Mouse (Mus musculus) ES-CJ7 (cell line): ENCODE measurements around the gene Rprd1b.

Source experiments
- DNase-seq: peaks from one replicate; pipeline ENCODE4 v3.0.0; 2011; ENCODE audit warnings: low read depth, low spot score

Rprd1b gene

DNA sequence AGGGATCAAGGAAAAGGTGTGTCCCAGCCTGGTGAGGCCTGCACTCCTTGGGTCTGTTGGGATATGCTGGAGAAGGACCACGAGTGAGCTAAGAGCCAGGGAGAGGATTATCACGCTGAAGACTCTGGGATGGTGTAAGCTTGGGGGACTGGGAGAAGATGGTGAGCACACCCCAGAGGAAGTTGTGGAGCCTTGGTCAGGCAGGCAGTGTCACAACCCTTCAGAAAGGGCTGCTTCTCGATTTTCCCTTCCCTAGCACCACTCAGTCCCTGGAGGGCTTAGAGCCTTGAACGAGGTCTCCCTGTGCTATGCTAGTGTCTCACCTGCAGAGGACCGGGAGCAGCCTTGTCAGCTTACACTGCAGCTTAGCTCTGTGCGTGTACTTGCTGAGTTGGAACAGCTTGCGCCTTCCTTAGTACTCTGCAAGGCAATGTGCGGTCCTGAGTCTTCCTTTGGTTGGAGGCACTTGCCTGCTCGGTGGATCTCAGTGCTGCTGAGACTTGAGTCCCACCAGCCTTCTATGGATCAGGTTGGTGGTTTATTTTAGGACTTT, 51.6 kb downstream of the Rprd1b start:
- DNase-seq = peak; percentile 51

DNA sequence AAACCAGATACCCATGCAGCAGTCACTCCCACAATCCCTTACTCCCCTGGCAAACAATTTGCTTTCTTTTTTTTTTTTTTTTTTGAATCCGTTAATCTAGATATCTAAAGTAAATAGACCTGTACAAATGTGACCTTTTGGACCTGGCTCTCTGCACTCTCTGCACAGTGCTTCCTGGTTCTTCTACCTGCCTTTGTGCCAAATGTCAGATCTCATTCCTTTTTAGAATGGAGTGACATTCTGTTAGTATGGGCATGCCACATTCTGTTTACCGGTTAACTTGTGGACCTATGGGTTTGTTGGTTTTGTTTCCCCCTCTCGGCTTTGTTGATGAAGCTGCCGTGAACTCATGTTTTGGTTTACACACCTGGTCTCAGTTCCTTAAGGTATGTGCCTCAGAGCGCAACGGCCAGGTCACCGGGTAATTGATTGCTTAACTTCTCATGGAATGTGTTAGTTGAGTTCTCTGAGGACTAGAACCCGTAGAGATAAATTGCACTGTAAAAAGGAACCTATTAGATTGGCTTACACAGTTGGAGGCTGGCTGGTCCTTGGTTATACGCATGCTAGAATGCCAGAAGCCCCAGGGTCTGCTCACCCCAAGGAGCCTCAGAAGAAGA, 52.4 kb downstream of the Rprd1b start:
- DNase-seq = no peak

DNA sequence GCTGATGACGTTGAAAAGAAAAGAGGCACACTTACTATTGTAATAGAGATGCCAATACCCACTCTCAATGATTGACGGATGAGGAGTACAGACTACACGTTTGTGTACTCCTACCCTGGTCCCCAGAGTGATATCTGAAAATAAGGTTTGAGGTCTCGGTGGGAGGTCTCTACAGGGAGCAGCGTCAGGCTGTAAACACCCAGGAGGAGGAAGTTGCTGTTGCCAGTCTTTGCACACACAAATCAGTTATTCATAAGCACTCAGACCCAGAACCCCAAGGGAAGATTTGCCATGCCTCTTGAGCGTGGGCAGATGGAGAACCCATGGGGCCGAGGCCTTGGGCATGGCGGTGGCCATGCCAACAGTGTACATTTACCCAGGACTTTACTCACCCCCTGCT, 56.2 kb downstream of the Rprd1b start:
- no peak for DNase-seq

DNA sequence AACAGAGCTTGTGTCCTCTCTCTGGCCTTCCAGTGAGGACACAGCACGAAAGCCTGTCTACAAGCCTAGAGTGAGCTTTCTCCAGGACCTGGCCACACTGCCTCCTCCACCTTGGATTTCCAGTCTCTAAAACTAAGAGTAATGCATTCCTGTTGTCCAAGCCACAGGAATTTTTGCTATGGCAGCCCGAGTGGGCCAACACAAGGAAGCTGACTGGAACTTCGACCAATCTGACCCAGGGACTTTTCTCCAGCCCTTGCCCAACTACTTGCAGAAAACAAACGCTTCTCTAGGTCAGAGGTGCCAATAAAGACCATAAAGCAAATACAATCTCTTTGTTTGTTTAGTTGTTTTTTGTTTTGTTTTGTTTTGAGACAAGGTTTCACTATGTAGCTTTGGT, 61.8 kb downstream of the Rprd1b start:
- no peak for DNase-seq

DNA sequence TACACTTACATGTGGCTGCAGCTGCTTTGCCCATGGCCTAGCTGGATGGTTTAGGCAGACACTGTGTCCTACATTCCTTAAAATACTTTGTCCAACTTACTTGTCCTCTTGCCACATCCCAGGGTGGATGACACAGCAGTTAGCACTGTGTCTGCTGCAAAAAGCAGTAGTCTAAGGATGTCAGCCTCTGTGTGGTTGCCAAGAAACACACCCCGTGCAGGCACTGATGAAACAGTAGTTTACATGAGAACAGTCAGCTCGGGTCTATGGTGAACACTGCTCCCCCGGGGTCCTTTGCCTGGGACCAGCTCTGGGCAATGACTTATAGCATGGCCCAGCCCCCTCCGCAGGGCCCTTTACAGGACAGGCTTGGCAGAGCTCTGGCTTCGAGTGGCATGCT, 65.0 kb downstream of the Rprd1b start:
- no peak for DNase-seq

DNA sequence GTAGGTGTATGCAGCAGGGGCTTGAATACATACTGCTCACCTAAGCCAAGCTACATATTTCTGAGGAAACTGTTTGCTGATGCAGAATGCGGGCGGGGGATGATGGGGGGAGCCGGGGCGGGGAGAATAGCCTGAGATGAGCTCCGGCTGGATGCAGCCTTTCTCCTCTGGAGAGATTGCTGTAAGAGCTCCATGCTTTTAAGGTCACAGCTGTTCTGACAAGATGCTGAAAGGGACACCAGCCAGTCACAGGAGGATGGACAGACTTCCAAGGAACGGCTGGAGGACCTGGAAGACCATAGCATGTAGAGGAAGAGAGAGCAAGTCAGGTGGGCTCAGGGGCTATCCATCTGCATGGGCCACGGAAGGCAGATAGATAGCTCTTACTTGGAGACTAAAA, 66.0 kb downstream of the Rprd1b start:
- no peak for DNase-seq

DNA sequence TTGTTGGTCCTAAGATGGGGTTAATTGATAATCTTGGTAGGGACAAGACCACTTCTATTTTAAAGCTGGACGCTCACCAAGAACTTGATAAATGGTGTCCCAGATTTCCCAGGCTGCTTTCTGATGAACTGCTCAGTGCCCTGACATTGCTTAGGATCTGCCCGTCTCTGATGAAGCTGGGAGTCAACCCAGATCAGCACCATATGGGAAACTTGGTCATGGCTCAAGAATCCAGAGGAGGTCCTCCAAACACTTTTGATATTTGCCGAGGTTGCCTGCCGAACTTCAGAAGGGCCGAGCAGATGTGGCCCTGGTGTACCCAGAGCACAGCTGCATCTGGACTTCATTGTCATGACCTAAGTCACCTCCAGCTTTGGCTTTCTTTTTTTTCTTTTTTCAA, 66.5 kb downstream of the Rprd1b start:
- no peak for DNase-seq

DNA sequence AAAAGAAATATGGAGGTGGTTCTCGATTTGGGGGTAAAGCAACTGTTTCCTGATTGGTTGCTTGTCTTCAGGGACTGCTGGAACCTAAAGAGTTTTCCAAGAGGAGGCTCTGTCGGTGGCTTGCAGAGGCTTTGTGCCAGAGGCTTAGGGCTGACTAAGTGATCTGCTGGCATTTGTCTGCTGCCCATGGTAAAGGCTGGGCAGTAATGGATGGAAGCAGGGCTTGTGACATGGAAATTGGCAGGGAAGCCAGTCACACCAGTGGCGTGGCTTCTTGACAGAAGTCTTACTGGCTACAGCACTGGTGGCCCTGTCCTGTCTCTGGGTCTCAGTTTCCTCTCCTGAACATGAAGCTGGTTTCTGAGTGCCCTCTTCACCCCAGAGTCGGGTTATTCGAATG, 68.8 kb downstream of the Rprd1b start:
- DNase-seq = no peak

DNA sequence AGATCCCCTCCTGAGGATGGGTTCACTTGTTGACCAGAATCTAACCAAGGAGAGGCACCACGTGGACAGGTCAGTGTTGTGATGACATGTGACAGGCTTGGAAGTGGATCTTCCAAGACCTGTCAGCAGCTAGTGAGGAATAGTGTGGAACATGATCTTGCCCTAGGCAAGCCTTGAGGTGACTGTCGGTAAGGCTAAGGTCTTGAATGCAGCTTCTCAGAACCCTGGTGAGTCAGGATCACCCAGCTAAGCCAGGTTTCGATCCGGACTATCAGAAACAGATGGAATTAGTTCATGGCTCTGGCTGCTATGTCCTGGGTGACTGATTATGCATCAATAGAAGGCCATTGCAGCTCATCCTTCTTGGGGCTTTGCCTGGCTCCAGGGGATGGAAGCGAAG, 70.4 kb downstream of the Rprd1b start:
- no peak for DNase-seq

DNA sequence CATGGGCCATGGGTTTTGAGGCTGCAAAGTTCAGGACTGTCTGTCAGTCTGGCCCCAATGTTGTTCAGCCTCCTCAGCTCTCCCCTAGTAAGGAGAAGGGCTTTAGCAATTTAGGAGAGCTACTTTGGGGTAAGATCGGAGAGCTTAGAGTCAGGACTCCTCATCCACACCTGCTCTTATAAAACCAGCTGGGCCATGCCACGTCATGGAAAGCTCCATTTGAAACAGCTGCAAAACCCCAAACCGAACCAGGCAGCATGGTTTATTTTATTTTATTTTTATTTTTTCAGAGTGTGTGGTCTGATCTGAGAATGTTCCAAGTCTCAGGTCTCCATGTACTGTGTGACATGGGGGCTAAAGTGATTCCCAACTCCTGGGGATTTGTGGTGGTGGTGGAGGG, 71.2 kb downstream of the Rprd1b start:
- DNase-seq = no peak

DNA sequence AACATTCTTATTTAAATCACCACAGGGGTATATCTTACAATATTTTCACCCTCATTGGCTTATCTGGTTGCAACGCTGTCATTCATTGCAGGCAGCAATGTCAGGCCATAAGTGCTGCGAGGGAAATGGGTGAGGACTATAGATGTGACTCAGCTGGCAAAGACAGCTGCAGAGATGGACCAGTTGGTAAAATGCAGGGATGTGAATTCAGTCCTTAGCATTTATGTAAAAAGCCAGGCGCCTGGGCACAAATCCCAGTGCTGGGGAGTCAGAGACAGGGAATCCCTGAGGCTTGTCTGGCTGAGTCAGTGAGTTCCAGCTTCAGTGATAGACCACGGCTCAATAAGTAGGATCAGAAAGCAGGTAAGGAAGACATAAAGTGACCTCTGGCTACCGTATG, 73.5 kb downstream of the Rprd1b start:
- DNase-seq = no peak

DNA sequence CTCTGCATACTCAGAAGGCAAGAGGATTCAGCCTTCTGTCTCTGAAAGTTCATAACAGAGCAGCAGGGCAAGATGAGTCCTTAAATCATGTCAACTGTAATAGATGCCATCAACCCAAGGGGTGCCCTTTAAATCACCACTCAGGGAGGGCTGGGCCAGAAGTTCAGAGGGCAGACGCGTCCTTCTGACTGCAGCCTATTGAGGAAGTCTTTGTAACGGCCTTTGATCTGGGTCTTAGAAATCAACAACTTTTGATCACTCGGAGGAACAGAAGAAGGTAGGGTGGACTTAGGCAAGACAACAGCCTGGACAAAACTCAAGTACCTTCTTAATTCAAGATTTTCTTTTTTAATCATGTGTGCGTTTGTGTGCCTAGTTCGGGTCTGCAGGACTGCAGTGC, 76.7 kb downstream of the Rprd1b start:
- DNase-seq = no peak

DNA sequence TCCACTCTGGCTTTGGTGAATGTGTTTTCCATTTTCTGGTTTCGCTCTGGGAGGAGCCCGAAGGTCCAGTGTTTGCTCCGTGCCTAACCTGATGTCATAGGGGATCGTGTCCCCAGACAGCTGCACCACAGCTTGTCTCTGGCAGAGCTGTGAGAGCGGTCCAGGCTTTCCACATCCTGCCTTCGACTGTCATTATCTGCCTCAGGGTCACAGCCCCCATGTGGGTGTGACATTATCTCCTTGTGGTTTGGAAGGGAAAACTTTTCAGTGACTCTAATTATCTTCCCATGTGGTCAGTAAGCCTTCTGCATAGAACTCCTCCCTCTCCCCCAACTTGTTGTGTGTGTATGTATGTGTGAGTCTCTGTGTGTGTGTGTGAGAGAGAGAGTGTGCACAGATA, 77.3 kb downstream of the Rprd1b start:
- DNase-seq = no peak

DNA sequence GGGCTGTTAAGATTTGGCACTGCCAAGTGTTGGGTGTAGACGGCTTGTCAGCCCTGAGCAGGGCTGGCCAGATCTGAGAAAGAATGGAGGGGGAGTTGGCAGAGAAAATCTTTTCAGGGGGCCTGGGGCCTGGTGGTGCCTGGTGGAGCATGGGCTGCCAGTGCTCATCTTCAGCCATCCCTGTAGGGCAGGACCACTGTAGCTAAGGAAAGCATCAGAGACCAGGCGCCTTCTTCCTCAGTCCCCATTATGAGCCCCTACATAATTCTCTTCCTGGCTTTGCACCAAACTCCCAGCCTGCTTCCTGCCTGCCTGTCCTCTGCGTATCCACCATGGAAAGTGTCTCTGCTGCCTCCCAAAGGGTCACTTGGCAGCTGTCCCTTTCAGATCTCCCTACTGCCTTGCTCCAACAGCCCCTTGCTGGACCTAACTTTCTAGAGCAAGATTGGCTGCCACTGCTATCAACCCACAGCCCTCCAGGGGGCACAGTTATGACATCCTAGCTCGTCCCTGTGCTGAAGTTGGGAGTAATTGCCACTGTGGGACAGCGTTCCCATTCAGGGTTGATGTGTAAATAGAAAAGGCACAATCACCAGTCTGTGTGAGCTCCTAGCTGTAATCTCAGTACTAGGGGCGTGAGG, 78.8 kb downstream of the Rprd1b start:
- peak; percentile 31 for DNase-seq

DNA sequence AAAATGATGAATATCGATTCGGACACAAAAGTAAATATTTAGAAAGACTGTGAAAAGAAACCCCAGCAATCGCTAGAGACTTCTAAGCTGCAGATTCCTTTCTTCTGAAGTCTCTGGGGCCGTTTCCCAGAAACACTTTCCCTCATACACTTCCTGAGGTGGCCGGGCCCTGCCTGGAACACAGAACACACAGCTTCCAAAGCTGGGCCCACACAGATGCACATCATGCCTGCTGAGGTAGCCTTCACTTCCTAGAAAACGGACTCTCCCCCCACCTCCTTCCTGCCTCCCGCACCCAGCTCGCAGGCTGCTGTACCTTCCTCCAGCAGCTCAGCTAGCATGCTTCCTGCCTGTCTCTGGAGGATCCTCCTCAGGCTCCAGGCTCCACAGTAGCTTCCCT, 81.2 kb downstream of the Rprd1b start:
- no peak for DNase-seq

DNA sequence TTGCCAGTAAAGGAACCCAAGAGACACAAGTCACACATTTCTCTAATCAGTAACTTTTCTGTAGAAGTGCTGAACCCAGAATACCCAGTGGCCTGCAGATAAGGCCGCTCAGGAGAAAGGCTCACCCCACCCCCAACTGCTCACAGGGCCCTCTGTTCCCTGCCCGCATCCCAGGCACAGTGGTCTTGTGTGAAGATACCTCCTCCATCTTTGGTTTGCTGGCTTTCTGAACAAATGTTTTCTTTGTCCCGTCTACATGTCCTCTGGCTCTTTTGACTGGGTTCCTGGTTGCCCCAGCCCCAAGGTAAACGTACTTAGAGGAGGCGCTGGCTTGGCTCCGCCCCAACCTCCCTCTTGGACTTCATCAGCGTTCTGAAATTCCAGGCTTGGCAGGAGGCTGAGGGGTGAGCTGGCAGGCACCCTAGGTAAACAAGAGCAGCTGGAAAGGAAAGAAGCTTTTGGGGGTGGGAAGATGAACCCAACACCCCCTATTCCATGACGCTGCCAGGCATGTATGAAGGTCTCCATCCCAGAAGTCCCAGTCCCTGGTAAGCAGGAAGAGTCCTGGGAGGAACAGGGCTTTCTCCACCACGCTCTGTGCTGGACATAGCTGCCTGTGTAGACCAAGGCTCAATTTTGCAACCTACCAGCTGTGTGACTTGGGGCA, 85.4 kb downstream of the Rprd1b start:
- no peak for DNase-seq

DNA sequence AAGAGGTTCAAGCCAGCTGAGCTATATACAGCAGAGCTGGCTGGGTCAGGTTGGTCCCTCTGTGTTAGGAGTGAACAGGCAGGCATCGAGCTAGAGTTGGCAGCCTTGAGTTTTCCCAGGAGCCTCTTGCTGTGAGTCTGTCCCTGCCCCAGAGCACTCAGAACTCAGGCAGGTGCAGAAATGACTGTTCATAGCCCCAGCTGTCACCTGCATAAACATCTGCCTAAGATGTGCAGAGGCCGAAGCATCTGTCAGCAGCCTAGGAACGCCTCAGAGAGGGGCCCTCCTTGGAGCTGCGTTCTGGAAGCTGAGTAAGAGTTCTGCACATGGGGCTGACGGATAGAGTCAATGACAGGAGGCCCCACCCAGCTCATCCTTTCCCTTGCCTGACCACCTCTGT, 86.6 kb downstream of the Rprd1b start:
- no peak for DNase-seq

DNA sequence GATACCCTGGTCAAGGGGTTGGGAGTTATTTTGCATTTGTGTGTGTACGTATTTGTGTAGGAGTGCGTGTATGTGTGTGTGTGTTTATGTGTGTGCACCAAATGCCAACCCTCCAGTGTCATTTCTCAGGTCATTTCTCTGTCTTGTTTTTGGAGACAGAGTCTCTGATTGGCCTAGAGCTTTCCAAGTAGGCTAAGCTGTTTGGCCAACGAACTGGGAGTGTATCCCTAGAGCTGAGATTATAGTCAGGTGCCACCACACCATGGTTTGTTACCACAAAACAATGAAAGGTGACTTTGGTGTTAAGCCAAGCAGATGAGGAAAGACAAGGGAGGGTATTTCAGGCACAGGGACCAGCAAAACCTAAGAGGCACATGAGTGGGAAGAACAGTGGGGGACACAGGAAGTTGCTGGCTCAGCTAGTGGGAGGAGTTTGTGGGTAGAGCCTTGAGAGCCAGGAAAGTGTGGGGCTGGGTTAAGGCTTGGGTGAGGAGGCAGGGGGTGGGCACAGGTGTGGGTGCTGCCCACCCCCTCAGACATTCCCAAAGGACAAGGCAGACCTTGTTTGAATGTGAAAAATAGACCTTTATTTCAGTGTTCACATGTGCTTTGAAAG, 87.6 kb downstream of the Rprd1b start:
- DNase-seq = no peak

DNA sequence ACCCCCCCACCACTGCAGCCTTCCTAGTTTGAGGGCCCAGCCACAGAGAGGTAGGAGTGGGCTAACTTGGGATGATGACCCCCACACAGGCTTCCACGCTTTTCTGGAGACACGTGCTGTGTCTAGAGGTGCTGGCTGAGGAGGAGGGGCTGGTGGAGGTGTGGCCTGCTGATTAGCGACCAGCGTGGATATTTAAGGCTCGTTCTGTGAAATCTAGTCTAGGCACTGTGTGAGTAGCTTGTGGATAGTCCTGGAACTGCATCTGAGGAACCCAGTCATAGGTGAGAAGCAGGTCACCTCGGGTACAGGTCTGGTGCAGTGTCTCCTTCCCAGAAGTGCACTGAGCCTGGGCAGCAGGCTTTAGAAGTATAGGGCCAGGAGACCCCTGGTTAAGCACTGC, 88.4 kb downstream of the Rprd1b start:
- DNase-seq = peak; percentile 32

DNA sequence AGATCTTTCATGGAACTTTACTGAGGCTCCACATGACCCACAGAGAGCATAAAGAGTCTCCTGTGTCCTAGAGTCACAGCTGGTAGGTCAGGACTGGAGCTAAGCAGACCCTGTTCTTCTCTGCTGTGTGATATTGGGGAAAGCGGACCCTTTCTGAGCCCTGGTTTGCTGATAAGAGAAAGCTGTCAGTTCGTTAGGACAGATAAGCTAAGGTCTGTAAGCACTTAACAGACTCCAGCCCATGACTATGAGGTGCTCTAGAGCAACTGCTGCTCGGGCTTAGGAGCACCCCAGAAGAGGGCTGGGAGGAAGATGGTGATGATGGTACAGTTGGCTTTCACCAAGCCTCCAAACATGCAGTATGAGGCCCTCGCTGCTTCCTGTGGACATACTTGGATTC, 90.8 kb downstream of the Rprd1b start:
- no peak for DNase-seq

DNA sequence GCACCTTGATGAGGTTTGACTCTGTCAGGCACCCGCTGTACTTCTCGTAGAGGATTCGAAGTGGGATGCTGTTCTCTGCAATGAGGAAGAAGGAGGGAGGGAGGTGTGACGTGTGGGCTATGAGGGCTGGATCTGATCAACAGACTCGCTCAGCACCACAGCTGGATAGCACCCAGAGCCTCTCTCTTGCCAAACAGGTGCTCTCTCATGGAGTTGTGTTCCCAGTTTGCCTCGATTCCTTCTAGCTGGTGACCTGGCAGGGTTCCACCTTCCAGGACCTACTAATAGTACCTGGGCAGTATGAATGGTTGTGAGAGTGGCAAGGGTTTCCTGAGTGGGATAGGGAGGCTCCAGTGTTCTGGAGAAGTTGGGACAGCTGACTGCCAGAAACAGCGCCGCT, 91.9 kb downstream of the Rprd1b start:
- DNase-seq = no peak

DNA sequence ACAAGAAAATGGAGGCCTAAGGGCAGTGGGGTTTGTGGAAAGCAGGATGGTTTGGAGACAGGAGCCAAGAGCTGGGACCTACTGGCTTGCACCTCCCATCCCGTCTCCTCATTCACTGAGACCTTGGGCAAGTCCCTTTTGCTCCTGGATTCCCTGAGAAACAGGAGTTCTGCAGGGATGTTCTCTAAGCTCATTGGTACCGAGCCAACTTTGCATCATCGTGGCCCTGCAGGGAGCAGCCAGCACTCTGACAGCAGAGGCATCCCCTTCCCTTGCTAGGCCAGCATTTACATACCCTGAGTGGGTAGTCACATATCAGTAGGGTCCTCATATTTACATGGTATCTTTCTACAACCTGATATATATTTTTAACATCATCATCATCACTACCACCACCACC, 92.6 kb downstream of the Rprd1b start:
- DNase-seq = no peak
